Mouse (Mus musculus): ENCODE data around the gene Cacna1s.

DNA sequence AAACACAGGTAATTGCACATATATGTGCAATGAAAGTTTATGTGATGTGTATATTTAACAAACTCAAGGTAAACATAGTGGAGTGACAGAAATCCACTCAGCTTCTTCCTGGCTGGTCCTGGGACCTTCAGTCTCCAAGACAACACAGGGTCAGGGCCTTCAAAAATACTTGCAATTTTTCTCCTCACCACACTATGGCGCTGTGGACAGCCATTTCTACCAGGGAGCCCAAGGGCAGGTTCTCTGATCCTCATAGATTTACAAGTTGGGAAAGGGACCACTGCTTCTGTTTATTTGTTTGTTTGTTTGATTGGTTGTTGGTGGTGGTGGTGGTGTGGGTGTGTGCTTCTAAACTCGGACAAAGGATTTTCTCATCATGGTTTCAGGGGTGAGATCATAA, 5.1 kb upstream of the Cacna1s start:
- TF ChIP-seq POLR2A (IDR thresholded peaks at IDR 0.05; ENCODE audit: low read depth, low read length) (no peak), CTCF (IDR thresholded peaks at IDR 0.05; ENCODE audit: extremely low read depth, insufficient read length, insufficient replicate concordance, low read depth, low read length) (peak; percentile 30; the same call in 1 of the 2 replicates)

All from small intestine, adult 2 months (tissue).